Mouse (Mus musculus): ENCODE results near the gene Smim14. TPM values are rescaled to one million over a fixed set of nuclear protein-coding genes. Genes with fewer than 3 reads are reported as not detected.
A peak's percentile ranks its signal among the peaks of the same experiment; 100 is the strongest.

The Smim14 gene
- polyA plus RNA-seq, 1 experiment from 2014 or later = 250 TPM

DNA sequence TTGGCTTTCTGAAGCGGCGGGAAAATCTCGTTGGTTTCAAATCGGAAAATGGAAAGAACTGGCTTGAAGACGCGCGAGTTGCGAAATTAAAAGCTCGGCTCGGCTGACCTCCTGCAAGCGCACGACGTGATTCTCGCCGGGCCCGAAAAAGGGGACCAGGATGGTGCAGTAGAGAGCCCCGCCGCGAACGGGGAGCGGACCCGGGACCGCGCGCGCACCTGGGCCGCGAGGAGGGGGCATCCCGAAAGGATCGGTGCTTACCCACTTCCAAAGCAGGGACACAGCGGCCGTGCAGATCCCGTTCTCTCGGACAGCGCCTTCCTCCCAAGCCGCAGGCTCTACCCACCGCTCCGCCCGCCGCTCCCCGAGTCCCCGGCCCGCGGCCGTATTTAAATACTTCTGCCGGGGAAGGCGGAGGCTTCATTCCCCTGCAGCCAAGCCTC is 101.6 kb downstream of the Smim14 start:
- Histone ChIP-seq H3K36me3 (ENCODE audit: control insufficient read depth, insufficient read depth) (no peaks in the 10 kb centered on the region), H3K9me3 (ENCODE audit: control insufficient read depth) (no peaks in the 10 kb centered on the region), H3K9ac (ENCODE audit: low read depth, low read length) (peak overlapping the region; percentile 81), H3K27me3 (replicated peaks; ENCODE audit: control insufficient read depth, insufficient read depth, low read length) (no peaks in the 10 kb centered on the region), H3K4me2 (replicated peaks; ENCODE audit: low read depth) (peak overlapping the region; percentile 90), H3K4me1 (replicated peaks; ENCODE audit: control insufficient read depth, insufficient read depth, low read length) (0 out of 2 replicates have a peak, but pooled peaks cover 6% of the 10 kb centered on the region), H3K27ac (ENCODE audit: low read depth, low read length) (peak overlapping the region; percentile 79), H3K4me3 (ENCODE audit: low read depth, low read length) (peak overlapping the region; percentile 91)
- no peak for TF ChIP-seq CTCF (IDR thresholded peaks at IDR 0.05; ENCODE audit: low read depth)
- 0% methylated on average over 43 of the region's 47 CpGs for WGBS
- no peak; the same call in 1 of the 2 replicates for ATAC-seq

DNA sequence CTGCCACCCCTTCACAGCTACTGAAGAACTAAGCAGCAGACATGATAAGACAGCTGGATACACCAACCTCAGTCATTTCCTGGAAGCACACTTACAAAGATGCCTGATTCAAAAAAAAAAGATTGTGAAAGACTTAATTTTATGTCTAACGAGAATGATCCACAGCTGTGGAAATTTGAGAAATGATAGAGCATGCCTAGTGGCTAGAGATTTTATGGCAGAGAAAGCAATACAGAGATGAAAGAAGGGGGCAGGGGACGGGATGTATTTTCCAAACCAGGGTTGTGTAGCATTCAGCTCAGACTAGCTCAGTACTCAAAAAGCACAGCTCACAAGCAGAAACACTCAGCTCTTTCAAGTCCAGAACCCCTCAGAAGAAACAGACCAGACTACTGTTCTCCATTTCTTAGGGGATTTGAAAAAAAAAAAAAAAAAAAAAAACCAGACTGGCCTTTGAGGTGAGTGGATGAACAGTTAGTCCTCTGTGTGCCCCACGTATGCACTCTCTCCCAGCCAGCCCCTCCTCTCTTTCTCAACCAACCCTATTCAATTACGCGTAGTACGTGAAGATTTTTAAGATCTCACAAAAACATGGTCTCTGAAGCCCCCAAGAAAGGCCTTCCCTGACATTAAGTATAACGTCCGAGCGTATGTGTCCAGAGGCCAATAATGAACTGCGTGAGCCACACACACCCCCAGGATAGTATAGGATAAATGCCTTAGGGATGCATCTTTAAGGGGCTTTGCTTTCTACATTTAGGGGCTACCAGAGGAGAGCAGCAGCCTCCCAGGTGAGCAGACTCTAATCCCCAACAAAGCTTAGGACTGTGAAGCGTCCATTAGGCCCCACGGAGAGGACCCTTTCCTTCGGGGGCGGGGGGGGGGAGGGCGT is 102.3 kb downstream of the Smim14 start:
- Histone ChIP-seq H3K9ac (ENCODE audit: low read depth, low read length) (peak overlapping the region; percentile 81), H3K4me2 (replicated peaks; ENCODE audit: low read depth) (peak overlapping the region; percentile 90), H3K4me3 (ENCODE audit: low read depth, low read length) (peak overlapping the region; percentile 91), H3K9me3 (ENCODE audit: control insufficient read depth) (no peaks in the 10 kb centered on the region), H3K27me3 (replicated peaks; ENCODE audit: control insufficient read depth, insufficient read depth, low read length) (no peaks in the 10 kb centered on the region), H3K36me3 (ENCODE audit: control insufficient read depth, insufficient read depth) (no peaks in the 10 kb centered on the region), H3K4me1 (replicated peaks; ENCODE audit: control insufficient read depth, insufficient read depth, low read length) (0 out of 2 replicates have a peak, but pooled peaks cover 6% of the 10 kb centered on the region), H3K27ac (ENCODE audit: low read depth, low read length) (peak overlapping the region; percentile 79)
- WGBS = 3% methylated on average over 15 of the region's 15 CpGs
- peak; percentile 16 for TF ChIP-seq CTCF (IDR thresholded peaks at IDR 0.05; ENCODE audit: low read depth)
- no peak for ATAC-seq

DNA sequence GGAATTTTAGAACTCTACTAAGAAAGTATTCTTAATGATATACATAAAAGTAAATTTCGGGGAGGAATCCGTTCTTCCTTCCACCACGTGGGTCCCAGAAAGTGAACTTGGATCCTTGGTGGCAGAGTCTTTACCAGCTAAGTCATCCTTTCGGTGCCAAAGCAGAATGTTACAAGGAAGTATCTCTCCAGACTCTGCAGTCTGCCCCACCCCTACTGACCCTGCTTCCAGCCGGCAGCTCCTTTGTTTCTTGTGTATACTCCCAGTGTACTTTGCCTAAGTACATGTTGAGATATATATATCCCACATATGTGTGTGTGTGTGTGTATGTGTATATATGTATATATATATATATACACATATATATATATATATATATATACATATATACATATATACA is 107.5 kb downstream of the Smim14 start:
- Histone ChIP-seq H3K4me3 (ENCODE audit: low read depth, low read length) (no peak overlapping the region), H3K9me3 (ENCODE audit: control insufficient read depth) (no peaks in the 10 kb centered on the region), H3K27me3 (replicated peaks; ENCODE audit: control insufficient read depth, insufficient read depth, low read length) (no peaks in the 10 kb centered on the region), H3K4me1 (replicated peaks; ENCODE audit: control insufficient read depth, insufficient read depth, low read length) (0 out of 2 replicates have a peak, but pooled peaks cover 6% of the 10 kb centered on the region), H3K36me3 (ENCODE audit: control insufficient read depth, insufficient read depth) (peaks cover 11% of the 10 kb centered on the region; the same call in 1 of the 2 replicates), H3K27ac (ENCODE audit: low read depth, low read length) (no peak overlapping the region; the same call in 1 of the 2 replicates), H3K4me2 (replicated peaks; ENCODE audit: low read depth) (0 out of 2 replicates have a peak overlapping the region, but pooled peaks have one; percentile 17), H3K9ac (ENCODE audit: low read depth, low read length) (no peak overlapping the region)
- no peak for TF ChIP-seq CTCF (IDR thresholded peaks at IDR 0.05; ENCODE audit: low read depth)
- ATAC-seq = peak; percentile 62
- 51% methylated on average over 5 of the region's 5 CpGs for WGBS

DNA sequence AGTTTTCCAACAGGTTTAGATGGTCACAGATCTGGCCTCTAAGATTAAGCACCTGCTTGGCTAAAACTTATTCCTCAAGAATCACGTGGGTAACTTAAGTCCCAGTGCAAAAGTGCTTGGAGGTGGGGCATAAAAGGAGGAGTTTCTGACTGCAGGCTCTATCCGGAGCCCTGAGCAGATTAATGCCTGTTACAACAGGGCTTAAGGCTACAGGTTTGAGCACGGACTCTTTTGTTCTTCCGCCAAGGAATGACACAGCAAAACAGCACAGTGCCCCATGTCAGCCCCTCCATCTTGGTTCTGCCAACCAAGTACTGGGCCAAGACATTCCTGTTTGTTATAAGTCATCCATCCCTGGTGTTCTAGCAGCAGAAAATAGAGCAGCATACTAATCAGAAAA is 108.7 kb downstream of the Smim14 start:
- H3K27ac ChIP-seq (ENCODE audit: low read depth, low read length) = peak overlapping the region; percentile 66
- H3K4me2 ChIP-seq (replicated peaks; ENCODE audit: low read depth) = peak overlapping the region; percentile 24; the same call in 1 of the 2 replicates

DNA sequence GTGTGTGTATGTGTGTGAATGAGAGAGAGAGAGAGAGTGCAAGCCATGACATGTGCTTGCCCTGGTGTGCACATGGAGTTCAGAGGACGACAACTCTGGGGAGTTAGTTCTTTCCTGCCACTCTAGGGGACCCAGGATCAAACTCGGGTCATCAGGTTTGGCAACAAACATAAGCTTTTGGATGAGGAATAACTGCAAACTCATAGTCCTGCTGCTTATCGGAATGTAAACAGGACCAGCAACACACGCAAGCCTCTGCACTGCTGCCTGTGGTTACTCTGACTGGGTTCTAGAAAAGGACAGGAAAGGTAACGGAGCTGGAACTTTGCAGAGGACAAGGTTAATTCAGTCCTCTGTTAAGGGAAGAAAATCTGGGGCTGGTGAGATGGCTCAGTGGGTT is 111.7 kb downstream of the Smim14 start:
- TF ChIP-seq CTCF (IDR thresholded peaks at IDR 0.05; ENCODE audit: low read depth) = no peak
- peaks cover 33% of the 10 kb centered on the region for H3K36me3 ChIP-seq (ENCODE audit: control insufficient read depth, insufficient read depth)

More for the DNA sequence above, 108.7 kb downstream of the Smim14 start:
- WGBS = 36% methylated on average over 4 of the region's 4 CpGs
- H3K9ac ChIP-seq (ENCODE audit: low read depth, low read length) = no peak overlapping the region
- no peak overlapping the region for H3K4me3 ChIP-seq (ENCODE audit: low read depth, low read length)
- 0 out of 2 replicates have a peak, but pooled peaks cover 6% of the 10 kb centered on the region for H3K4me1 ChIP-seq (replicated peaks; ENCODE audit: control insufficient read depth, insufficient read depth, low read length)
- peaks cover 13% of the 10 kb centered on the region for H3K36me3 ChIP-seq (ENCODE audit: control insufficient read depth, insufficient read depth)
- no peak for TF ChIP-seq CTCF (IDR thresholded peaks at IDR 0.05; ENCODE audit: low read depth)
- 0 out of 2 replicates have a peak, but pooled peaks have one; percentile 18 for ATAC-seq
- H3K27me3 ChIP-seq (replicated peaks; ENCODE audit: control insufficient read depth, insufficient read depth, low read length) = no peaks in the 10 kb centered on the region
- H3K9me3 ChIP-seq (ENCODE audit: control insufficient read depth) = no peaks in the 10 kb centered on the region

DNA sequence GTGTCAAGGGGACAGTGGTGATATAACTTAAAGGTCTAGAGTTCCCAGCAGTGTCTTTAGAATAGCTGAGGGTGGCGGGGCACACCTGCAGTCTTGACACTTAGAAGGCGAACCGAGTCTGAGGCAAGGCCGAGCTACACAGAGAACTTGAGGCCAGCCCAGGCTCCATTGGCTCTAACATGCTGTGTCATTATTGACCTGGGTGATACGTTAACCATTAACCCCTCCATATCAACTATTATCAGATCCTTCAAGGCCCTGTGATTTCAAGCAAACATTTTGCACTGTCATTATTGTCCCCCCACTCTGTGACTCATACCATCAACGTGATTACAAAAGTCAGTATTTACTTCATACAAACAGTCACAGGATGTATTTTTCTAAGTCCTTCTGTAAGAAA is 112.8 kb downstream of the Smim14 start:
- Histone ChIP-seq H3K4me3 (ENCODE audit: low read depth, low read length) (no peak overlapping the region), H3K4me1 (replicated peaks; ENCODE audit: control insufficient read depth, insufficient read depth, low read length) (no peaks in the 10 kb centered on the region), H3K9ac (ENCODE audit: low read depth, low read length) (no peak overlapping the region), H3K36me3 (ENCODE audit: control insufficient read depth, insufficient read depth) (peaks cover 36% of the 10 kb centered on the region), H3K27me3 (replicated peaks; ENCODE audit: control insufficient read depth, insufficient read depth, low read length) (no peaks in the 10 kb centered on the region), H3K27ac (ENCODE audit: low read depth, low read length) (peak overlapping the region; percentile 15; the same call in 1 of the 2 replicates), H3K9me3 (ENCODE audit: control insufficient read depth) (no peaks in the 10 kb centered on the region), H3K4me2 (replicated peaks; ENCODE audit: low read depth) (no peak overlapping the region)
- peak; percentile 23; the same call in 1 of the 2 replicates for TF ChIP-seq CTCF (IDR thresholded peaks at IDR 0.05; ENCODE audit: low read depth)
- ATAC-seq = peak; percentile 81
- WGBS = 38% methylated on average over 6 of the region's 6 CpGs

More for the DNA sequence above, 111.7 kb downstream of the Smim14 start:
- Histone ChIP-seq H3K27ac (ENCODE audit: low read depth, low read length) (peak overlapping the region; percentile 57; the same call in 1 of the 2 replicates), H3K27me3 (replicated peaks; ENCODE audit: control insufficient read depth, insufficient read depth, low read length) (no peaks in the 10 kb centered on the region), H3K4me3 (ENCODE audit: low read depth, low read length) (no peak overlapping the region), H3K9ac (ENCODE audit: low read depth, low read length) (no peak overlapping the region), H3K4me1 (replicated peaks; ENCODE audit: control insufficient read depth, insufficient read depth, low read length) (no peaks in the 10 kb centered on the region), H3K9me3 (ENCODE audit: control insufficient read depth) (no peaks in the 10 kb centered on the region), H3K4me2 (replicated peaks; ENCODE audit: low read depth) (no peak overlapping the region)
- WGBS = 54% methylated on average over 5 of the region's 5 CpGs
- ATAC-seq = no peak
